Mouse (Mus musculus): ENCODE measurements around the gene Gldc. TPM values are rescaled to one million over a fixed set of nuclear protein-coding genes. Genes with fewer than 3 reads are reported as not detected.

The Gldc gene
- not detected in 2 replicates for polyA plus RNA-seq (2012)

DNA sequence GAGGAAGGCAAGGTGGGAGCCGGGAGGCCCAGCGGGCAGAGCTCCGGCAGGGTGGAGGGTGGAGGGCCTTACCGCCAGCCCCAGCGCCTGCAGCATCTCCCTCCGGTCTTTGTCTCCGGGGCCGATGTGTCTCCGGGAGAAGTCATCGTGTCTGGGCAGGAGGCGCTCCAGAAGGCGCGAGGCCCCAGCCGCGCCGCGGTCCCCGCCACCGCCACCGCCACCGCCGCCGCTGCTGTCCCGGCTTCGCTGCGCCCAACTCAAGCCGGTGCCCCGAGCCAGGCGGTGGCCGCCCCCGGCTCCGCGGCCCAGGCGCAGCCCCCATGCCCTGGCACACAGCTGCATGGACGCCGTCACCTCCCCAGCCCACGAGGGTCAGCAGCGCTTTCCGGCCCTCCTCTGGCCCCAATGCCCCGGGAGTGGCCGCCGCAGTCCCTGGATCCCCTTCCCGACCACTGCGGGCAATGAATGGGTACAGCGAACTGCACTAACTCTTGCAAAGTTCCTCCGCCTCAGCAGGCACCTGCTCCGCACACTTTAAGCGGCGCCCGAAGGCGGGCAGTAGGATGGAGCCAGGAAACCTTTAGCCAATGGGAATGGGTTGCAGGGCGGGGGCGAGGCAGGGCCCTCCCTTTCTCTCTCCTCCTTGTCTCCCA lies at the start of gene Gldc:
Gene Gldc, minus strand, starts transcription at position 511 of the 653 bp plus-strand sequence.
- TF ChIP-seq GATA1 (IDR thresholded peaks at IDR 0.05; ENCODE audit: low read length), result no peak

DNA sequence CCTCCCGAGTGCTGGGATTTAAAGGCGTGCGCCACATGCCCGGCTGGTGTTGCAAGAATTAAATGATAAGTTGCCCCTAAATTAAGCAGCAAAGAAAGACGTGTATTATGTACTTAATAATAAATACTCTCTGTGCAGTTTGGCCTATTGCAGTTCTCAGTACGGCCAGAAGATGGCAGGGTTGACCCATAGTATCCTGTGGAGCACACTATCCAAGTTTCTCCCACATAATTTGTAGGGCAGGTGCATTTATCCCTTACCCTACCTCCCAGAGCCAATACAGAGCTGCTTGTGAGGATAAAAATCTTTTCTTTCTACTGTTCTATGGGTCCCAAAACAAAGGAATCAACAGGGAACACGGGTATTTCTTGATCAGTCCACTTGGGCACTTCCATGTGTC lies 42.1 kb upstream of the Gldc start:
- TF ChIP-seq GATA1 (IDR thresholded peaks at IDR 0.05; ENCODE audit: low read length), result no peak

- no peak for TF ChIP-seq GATA1 (IDR thresholded peaks at IDR 0.05; ENCODE audit: low read length)
Observed at GRCm38 (mm10) chr19:30216186-30216585, 41.0 kb upstream of the Gldc start.

DNA sequence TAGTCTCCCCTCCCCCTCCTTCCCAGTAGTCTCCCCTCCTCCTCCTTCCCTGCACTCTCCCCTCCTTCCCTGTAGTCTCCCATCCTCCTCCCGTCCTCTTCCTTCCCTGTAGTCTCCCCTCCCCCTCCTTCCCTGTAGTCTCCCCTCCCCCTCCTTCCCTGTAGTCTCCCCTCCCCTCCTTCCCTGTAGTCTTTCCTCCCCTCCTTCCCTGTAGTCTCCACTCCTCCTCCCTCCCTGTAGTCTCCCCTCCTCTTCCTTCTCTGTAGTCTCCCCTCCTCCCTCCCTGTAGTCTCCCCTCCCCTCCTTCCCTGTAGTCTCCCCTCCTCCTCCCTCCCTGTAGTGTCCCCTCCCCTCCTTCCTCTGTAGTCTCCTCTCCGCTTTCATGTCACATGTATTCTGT lies 38.8 kb upstream of the Gldc start:
- TF ChIP-seq GATA1 (IDR thresholded peaks at IDR 0.05; ENCODE audit: low read length), result no peak

- no peak for TF ChIP-seq GATA1 (IDR thresholded peaks at IDR 0.05; ENCODE audit: low read length)
Observed at GRCm38 (mm10) chr19:30206981-30207380, 31.8 kb upstream of the Gldc start.

- no peak for TF ChIP-seq GATA1 (IDR thresholded peaks at IDR 0.05; ENCODE audit: low read length)
Observed at GRCm38 (mm10) chr19:30205874-30206273, 30.6 kb upstream of the Gldc start.

- no peak for TF ChIP-seq GATA1 (IDR thresholded peaks at IDR 0.05; ENCODE audit: low read length)
Observed at GRCm38 (mm10) chr19:30205159-30205816, 30.1 kb upstream of the Gldc start.

DNA sequence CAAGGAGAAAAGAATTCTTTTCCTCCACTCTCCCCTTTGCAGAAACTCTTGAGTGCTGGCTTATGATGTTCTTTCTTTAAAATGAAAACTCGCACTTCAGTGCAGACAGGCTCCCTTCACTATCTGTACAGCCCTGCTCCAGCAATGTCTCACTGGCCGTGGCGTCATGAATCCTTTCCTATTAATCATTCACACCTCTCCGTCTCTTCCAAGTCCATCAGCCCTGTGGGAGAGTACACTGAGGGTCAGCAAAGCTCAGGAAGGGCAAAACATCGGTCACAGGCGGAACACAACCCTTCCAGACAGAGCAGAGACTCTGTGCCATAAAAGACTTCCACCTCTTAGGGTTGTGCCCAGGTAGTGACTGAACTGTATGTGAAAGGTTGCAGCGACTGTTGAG lies 26.9 kb upstream of the Gldc start:
- no peak for TF ChIP-seq GATA1 (IDR thresholded peaks at IDR 0.05; ENCODE audit: low read length)

- no peak for TF ChIP-seq GATA1 (IDR thresholded peaks at IDR 0.05; ENCODE audit: low read length)
Observed at GRCm38 (mm10) chr19:30194999-30195398, 19.8 kb upstream of the Gldc start.

DNA sequence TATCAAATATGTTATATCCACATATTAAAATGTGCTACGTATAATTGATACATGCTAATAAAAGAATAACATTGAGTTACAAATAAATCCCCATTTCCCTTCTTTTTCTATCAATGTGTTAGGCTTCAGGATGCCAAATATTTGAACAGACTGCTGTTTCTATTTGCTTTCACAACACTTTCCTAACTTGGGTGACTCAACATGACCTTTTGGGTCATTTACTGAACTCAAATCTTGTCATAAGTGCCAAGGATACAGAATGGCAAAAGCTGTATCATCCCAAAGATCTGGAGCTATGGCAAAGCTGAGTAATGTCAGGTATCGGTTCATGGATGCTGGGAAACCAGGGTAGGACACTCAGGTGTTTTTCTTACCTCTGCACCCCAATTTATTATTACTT lies 12.0 kb upstream of the Gldc start:
- no peak for TF ChIP-seq GATA1 (IDR thresholded peaks at IDR 0.05; ENCODE audit: low read length)

DNA sequence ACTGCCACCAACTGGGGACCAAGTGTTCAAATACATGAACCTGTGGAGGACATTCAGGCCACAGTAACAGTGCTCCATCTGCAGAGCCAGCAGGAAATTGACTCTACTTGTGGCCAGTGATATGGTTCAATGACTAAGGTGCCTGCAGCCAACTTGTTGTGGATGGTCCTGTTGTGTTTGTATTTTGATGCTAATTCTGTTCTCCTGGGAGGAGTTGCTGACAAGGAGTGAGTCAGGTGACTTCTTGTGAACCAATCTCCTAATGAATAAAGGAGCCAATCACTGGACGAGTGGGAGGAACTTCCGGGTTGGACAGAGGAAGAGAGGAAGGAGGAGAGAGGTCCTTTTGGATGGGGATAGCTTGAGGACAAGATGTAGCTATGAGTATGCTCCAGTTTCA lies 10.3 kb upstream of the Gldc start:
- no peak for TF ChIP-seq GATA1 (IDR thresholded peaks at IDR 0.05; ENCODE audit: low read length)

DNA sequence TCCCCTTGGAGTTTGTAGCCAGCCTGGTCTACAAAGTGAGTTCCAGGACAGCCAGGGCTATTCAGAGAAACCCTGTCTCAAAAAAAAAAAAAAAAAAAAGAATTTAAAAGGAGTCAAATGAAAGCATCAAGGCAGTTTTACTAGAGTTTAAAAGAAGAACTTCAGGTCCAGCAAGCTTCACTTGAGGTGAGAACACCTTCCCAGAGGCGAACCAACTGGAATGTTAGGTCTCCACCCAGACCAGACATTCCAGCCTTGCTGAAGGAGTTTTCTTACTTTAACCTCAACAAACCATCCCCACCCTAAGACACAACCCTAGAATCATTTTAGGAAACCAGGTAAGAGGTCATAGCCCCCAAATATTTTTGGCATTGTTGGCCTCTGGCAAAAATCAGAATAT lies 4.8 kb upstream of the Gldc start:
- TF ChIP-seq GATA1 (IDR thresholded peaks at IDR 0.05; ENCODE audit: low read length), result no peak

DNA sequence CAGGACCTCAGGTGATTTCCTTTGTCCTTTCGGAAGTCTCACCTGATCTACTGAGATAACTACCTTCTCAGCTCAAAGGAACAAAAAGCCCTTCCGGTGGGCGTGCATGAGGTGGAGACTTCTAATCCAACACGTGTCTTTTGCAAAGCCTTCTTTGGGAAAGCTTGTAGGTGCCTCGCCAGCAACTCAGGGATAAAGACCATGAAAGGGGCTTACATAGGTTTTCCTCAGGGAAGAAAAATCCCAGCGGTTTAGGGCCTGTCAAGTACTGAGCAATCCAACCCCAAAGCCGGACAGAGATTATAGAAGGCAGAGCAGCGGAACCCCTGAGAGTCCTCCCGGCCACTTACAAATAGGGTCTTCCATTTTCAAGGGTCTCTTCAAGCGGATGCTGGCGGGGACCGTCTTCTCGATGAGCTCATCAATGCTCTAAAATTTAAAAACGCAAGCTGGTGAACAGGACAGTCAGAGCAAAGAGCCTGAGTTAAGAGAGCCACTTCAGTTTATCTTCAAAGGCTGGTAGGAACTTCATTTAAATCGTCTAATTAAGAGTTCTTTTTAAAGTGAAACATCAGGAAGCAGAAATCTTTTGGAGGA lies 1.1 kb downstream of the Gldc start:
- no peak for TF ChIP-seq GATA1 (IDR thresholded peaks at IDR 0.05; ENCODE audit: low read length)

- TF ChIP-seq GATA1 (IDR thresholded peaks at IDR 0.05; ENCODE audit: low read length), result no peak
Observed at GRCm38 (mm10) chr19:30171346-30172055, 3.7 kb downstream of the Gldc start.

GRCm38 (mm10) chr19:30170319-30170718 lies 4.9 kb downstream of the Gldc start:
- TF ChIP-seq GATA1 (IDR thresholded peaks at IDR 0.05; ENCODE audit: low read length), result no peak

GRCm38 (mm10) chr19:30166801-30167505 lies 8.3 kb downstream of the Gldc start:
- no peak for TF ChIP-seq GATA1 (IDR thresholded peaks at IDR 0.05; ENCODE audit: low read length)

Measured in G1E-ER4 (cell line).